In genomic region chr5:130448491-130448890, GRCm38 (mm10) we compare ENCODE assay signal across 8 mouse cellular contexts.
DNase-seq lines count a peak whose midpoint lies in the region; ATAC-seq lines count a peak whose summit lies in the region.

No protein-coding gene starts in this region.

- no peak overlapping the region for H3K27ac ChIP-seq in forebrain, embryonic 13.5 days

- H3K27me3 ChIP-seq in forebrain, embryonic 13.5 days, result peaks cover 62% of the 10 kb centered on the region

- H3K4me1 ChIP-seq in forebrain, embryonic 13.5 days, result peaks cover 24% of the 10 kb centered on the region

- WGBS in forebrain, embryonic 13.5 days, result under 1% methylated on average over 20 of the region's 20 CpGs

- DNase-seq in adrenal gland, postnatal 14 days, result peak; percentile 59
- no peak for DNase-seq in adrenal gland, adult 18-20 months (ENCODE audit: low spot score in 2 of 2)
- DNase-seq in 3134 (ENCODE audit: extremely low read depth, insufficient read length, low spot score), result peak; percentile 5
- peak; percentile 31 to 54 for DNase-seq in layer of hippocampus, postnatal 36 days
- DNase-seq in retina, embryonic 14.5 days (ENCODE audit: low spot score), result peak; percentile 59
- DNase-seq in spleen, adult 18-20 months, result no peak

- peak; percentile 43; the same call in 1 of the 2 replicates for ATAC-seq in forebrain, embryonic 13.5 days
- ATAC-seq in inflammation-experienced regulatory T-cells, adult 6 months, result no peak

- peak overlapping the region; percentile 65 for H3K9ac ChIP-seq in forebrain, embryonic 13.5 days

- no peaks in the 10 kb centered on the region for H3K36me3 ChIP-seq in forebrain, embryonic 13.5 days (ENCODE audit: poor library complexity, severe bottlenecking)

- peak overlapping the region; percentile 98 for H3K4me2 ChIP-seq in forebrain, embryonic 13.5 days

- no peaks in the 10 kb centered on the region for H3K9me3 ChIP-seq in forebrain, embryonic 13.5 days (replicated peaks)

- H3K4me3 ChIP-seq in forebrain, embryonic 13.5 days, result peak overlapping the region; percentile 54

Comparison
In these comparisons a context has a peak if more than half of its experiments do, and no peak if none do; other contexts are left out.
1. DNase-seq: peak in adrenal gland, postnatal 14 days (single experiment), 3134 (single experiment), layer of hippocampus, postnatal 36 days (2 of 2) and retina, embryonic 14.5 days (single experiment); none in adrenal gland, adult 18-20 months (0 of 2) and spleen, adult 18-20 months (0 of 2).